Mouse (Mus musculus): ENCODE data around the gene Gpr4.

- TF ChIP-seq CTCF (IDR thresholded peaks at IDR 0.05; ENCODE audit: low read depth) (peak; percentile 73), EP300 (IDR thresholded peaks at IDR 0.05; ENCODE audit: low read depth) (no peak)
Observed at GRCm38 (mm10) chr7:19179173-19179572, 33.2 kb upstream of the Gpr4 start.
